7 mouse cellular contexts compared by ENCODE assay signal in genomic region chrX:36796734-36797133, GRCm38 (mm10). TPM values are rescaled to one million over a fixed set of nuclear protein-coding genes. Genes with fewer than 3 reads are reported as not detected.
A peak's percentile ranks its signal among the peaks of the same experiment; 100 is the strongest.
DNase-seq lines count a peak whose midpoint lies in the region; ATAC-seq and TF ChIP-seq lines count a peak whose summit lies in the region.
"Not testable (repeated sequence)": the region's sequence is repeated elsewhere in the genome, so short reads cannot be mapped to it uniquely, and the experiment has no call there.

No protein-coding gene starts in this region.

- not testable (repeated sequence) for H3K27me3 ChIP-seq in forebrain, embryonic 11.5 days (ENCODE audit: control insufficient read depth, insufficient read depth, low read length); heart, embryonic 13.5 days (replicated peaks); intestine, embryonic 15.5 days (replicated peaks); limb, embryonic 14.5 days (ENCODE audit: control insufficient read depth, insufficient read depth, low read length); lung, postnatal 0 days (replicated peaks; ENCODE audit: insufficient read depth, low read length); neural tube, embryonic 12.5 days (replicated peaks)

- not testable (repeated sequence) for TF ChIP-seq POLR2A in limb, embryonic 14.5 days (IDR thresholded peaks at IDR 0.05; ENCODE audit: borderline replicate concordance, extremely low read depth, insufficient read depth, insufficient read length)

- H3K27ac ChIP-seq in brown adipose tissue, adult 24 weeks (replicated peaks; ENCODE audit: low read depth, low read length) = peak overlapping the region; percentile 95
- not testable (repeated sequence) for H3K27ac ChIP-seq in forebrain, embryonic 11.5 days (ENCODE audit: low read depth, low read length); intestine, embryonic 15.5 days; limb, embryonic 14.5 days (replicated peaks; ENCODE audit: low read depth, low read length); neural tube, embryonic 12.5 days
- peak overlapping the region; percentile 95 for H3K27ac ChIP-seq in heart, embryonic 13.5 days (replicated peaks)
- H3K27ac ChIP-seq in lung, postnatal 0 days (ENCODE audit: low read length) = peak overlapping the region; percentile 92; the same call in 1 of the 2 replicates

- H3K9me3 ChIP-seq in forebrain, embryonic 11.5 days (ENCODE audit: control insufficient read depth, low read length); heart, embryonic 13.5 days; intestine, embryonic 15.5 days; limb, embryonic 14.5 days (ENCODE audit: control insufficient read depth, low read length); lung, postnatal 0 days (ENCODE audit: low read length); neural tube, embryonic 12.5 days: not testable (repeated sequence)

- 83% methylated on average over 8 of the region's 8 CpGs for WGBS in forebrain, embryonic 11.5 days
- 48% methylated on average over 8 of the region's 8 CpGs for WGBS in heart, embryonic 13.5 days
- 60% methylated on average over 8 of the region's 8 CpGs for WGBS in intestine, embryonic 15.5 days
- WGBS in limb, embryonic 14.5 days = 72% methylated on average over 8 of the region's 8 CpGs
- WGBS in lung, postnatal 0 days = 46% methylated on average over 8 of the region's 8 CpGs
- 81% methylated on average over 8 of the region's 8 CpGs for WGBS in neural tube, embryonic 12.5 days

- H3K4me2 ChIP-seq in forebrain, embryonic 11.5 days (ENCODE audit: low read depth, low read length, severe bottlenecking) = peak overlapping the region; percentile 52
- peak overlapping the region; percentile 65 for H3K4me2 ChIP-seq in heart, embryonic 13.5 days
- H3K4me2 ChIP-seq in intestine, embryonic 15.5 days (replicated peaks) = peak overlapping the region; percentile 54
- peak overlapping the region; percentile 60 for H3K4me2 ChIP-seq in limb, embryonic 14.5 days (replicated peaks; ENCODE audit: low read depth, low read length, severe bottlenecking)
- peak overlapping the region; percentile 58 for H3K4me2 ChIP-seq in lung, postnatal 0 days (replicated peaks; ENCODE audit: low read depth, low read length)
- H3K4me2 ChIP-seq in neural tube, embryonic 12.5 days (replicated peaks) = peak overlapping the region; percentile 60

- peak overlapping the region; percentile 79 for H3K9ac ChIP-seq in forebrain, embryonic 11.5 days (ENCODE audit: low read length)
- peak overlapping the region; percentile 91 for H3K9ac ChIP-seq in heart, embryonic 13.5 days
- not testable (repeated sequence) for H3K9ac ChIP-seq in intestine, embryonic 15.5 days; lung, postnatal 0 days (replicated peaks; ENCODE audit: low read depth)
- peak overlapping the region; percentile 31; the same call in 1 of the 2 replicates for H3K9ac ChIP-seq in limb, embryonic 14.5 days (ENCODE audit: low read depth, low read length, severe bottlenecking)
- peak overlapping the region; percentile 78; the same call in 1 of the 2 replicates for H3K9ac ChIP-seq in neural tube, embryonic 12.5 days

- not testable (repeated sequence) for H3K36me3 ChIP-seq in forebrain, embryonic 11.5 days (ENCODE audit: control insufficient read depth, insufficient read depth, low read length); intestine, embryonic 15.5 days; limb, embryonic 14.5 days (ENCODE audit: control insufficient read depth, insufficient read depth, low read length); lung, postnatal 0 days (ENCODE audit: insufficient read depth, low read length); neural tube, embryonic 12.5 days
- peaks cover 16% of the 10 kb centered on the region for H3K36me3 ChIP-seq in heart, embryonic 13.5 days

- TF ChIP-seq EP300 in lung, postnatal 0 days (IDR thresholded peaks at IDR 0.05) = not testable (repeated sequence)

- peak overlapping the region; percentile 99 for H3K4me3 ChIP-seq in brown adipose tissue, adult 24 weeks (ENCODE audit: insufficient read depth, low read depth, low read length)
- peak overlapping the region; percentile 60 for H3K4me3 ChIP-seq in forebrain, embryonic 11.5 days (ENCODE audit: low read depth, low read length)
- peak overlapping the region; percentile 68 for H3K4me3 ChIP-seq in heart, embryonic 13.5 days
- peak overlapping the region; percentile 44 for H3K4me3 ChIP-seq in intestine, embryonic 15.5 days (replicated peaks)
- peak overlapping the region; percentile 58 for H3K4me3 ChIP-seq in limb, embryonic 14.5 days (replicated peaks; ENCODE audit: low read length)
- peak overlapping the region; percentile 60 for H3K4me3 ChIP-seq in lung, postnatal 0 days (ENCODE audit: low read depth, low read length)
- peak overlapping the region; percentile 57 for H3K4me3 ChIP-seq in neural tube, embryonic 12.5 days

- ATAC-seq in forebrain, embryonic 11.5 days (replicated peaks; ENCODE audit: low FRiP score); heart, embryonic 13.5 days (ENCODE audit: extremely low read depth, insufficient number of reproducible peaks, low FRiP score, low TSS enrichment); intestine, embryonic 15.5 days; limb, embryonic 14.5 days (ENCODE audit: low FRiP score, low read depth); lung, postnatal 0 days; neural tube, embryonic 12.5 days (ENCODE audit: low FRiP score, low read depth): not testable (repeated sequence)

- DNase-seq in forebrain, embryonic 11.5 days (ENCODE audit: low spot score); limb, embryonic 14.5 days (ENCODE audit: low spot score); lung, postnatal 0 days (ENCODE audit: low spot score): not testable (repeated sequence)

- not testable (repeated sequence) for TF ChIP-seq CTCF in lung, postnatal 0 days (IDR thresholded peaks at IDR 0.05)

- not testable (repeated sequence) for H3K4me1 ChIP-seq in brown adipose tissue, adult 24 weeks (ENCODE audit: control insufficient read depth, insufficient read depth, insufficient read length, low read length); forebrain, embryonic 11.5 days (replicated peaks; ENCODE audit: control insufficient read depth, insufficient read depth, low read length); heart, embryonic 13.5 days; intestine, embryonic 15.5 days (replicated peaks); limb, embryonic 14.5 days (ENCODE audit: control insufficient read depth, insufficient read depth, low read length); lung, postnatal 0 days (ENCODE audit: insufficient read depth, low read depth, low read length); neural tube, embryonic 12.5 days

RNA-seq across cellular contexts. Expression of gene Slc25a5, which starts 1.3 kb away (rescaled TPM):
- 955 and 1,042 TPM in 2 replicates for polyA plus RNA-seq in brown adipose tissue, adult 24 weeks (2012; ENCODE audit: insufficient read depth, insufficient read length, missing spikeins)
- polyA plus RNA-seq in forebrain, embryonic 11.5 days (2014; fragmentation: Nextera tagmentation; extraction: Ambion mirVana) = 819 and 859 TPM in 2 replicates
- 964 and 1,107 TPM in 2 replicates for polyA plus RNA-seq in heart, embryonic 13.5 days (2015; fragmentation: Nextera tagmentation; extraction: Ambion mirVana)
- 996 and 1,065 TPM in 2 replicates for polyA plus RNA-seq in intestine, embryonic 15.5 days (2015; fragmentation: Nextera tagmentation; extraction: Ambion mirVana)
- 362 and 365 TPM in 2 replicates for polyA plus RNA-seq in limb, embryonic 14.5 days (2012; rRNA removed)
- 474 and 536 TPM in 2 replicates for polyA plus RNA-seq in limb, embryonic 14.5 days (2014; fragmentation: Nextera tagmentation; extraction: Ambion mirVana)
- 576 and 678 TPM in 2 replicates for polyA plus RNA-seq in lung, postnatal 0 days (2015; fragmentation: Nextera tagmentation; extraction: Ambion mirVana)
- polyA plus RNA-seq in neural tube, embryonic 12.5 days (2016; fragmentation: Nextera tagmentation; extraction: Ambion mirVana) = 613 and 624 TPM in 2 replicates

RNA-seq across cellular contexts. Expression of gene Slc25a43, which starts 53.3 kb away (rescaled TPM):
- not detected in 2 replicates for polyA plus RNA-seq in brown adipose tissue, adult 24 weeks (2012; ENCODE audit: insufficient read depth, insufficient read length, missing spikeins)
- polyA plus RNA-seq in forebrain, embryonic 11.5 days (2014; fragmentation: Nextera tagmentation; extraction: Ambion mirVana) = 0.57 and 0.68 TPM in 2 replicates
- polyA plus RNA-seq in heart, embryonic 13.5 days (2015; fragmentation: Nextera tagmentation; extraction: Ambion mirVana) = 3.0 and 4.1 TPM in 2 replicates
- polyA plus RNA-seq in intestine, embryonic 15.5 days (2015; fragmentation: Nextera tagmentation; extraction: Ambion mirVana) = 2.9 and 4.2 TPM in 2 replicates
- 1.8 TPM in 2 replicates for polyA plus RNA-seq in limb, embryonic 14.5 days (2012; rRNA removed)
- 2.3 and 2.6 TPM in 2 replicates for polyA plus RNA-seq in limb, embryonic 14.5 days (2014; fragmentation: Nextera tagmentation; extraction: Ambion mirVana)
- polyA plus RNA-seq in lung, postnatal 0 days (2015; fragmentation: Nextera tagmentation; extraction: Ambion mirVana) = 2.1 and 2.6 TPM in 2 replicates
- polyA plus RNA-seq in neural tube, embryonic 12.5 days (2016; fragmentation: Nextera tagmentation; extraction: Ambion mirVana) = 0.72 and 1.4 TPM in 2 replicates

Comparison
In these comparisons a context has a peak if more than half of its experiments do, and no peak if none do; other contexts are left out.
1. H3K4me3 ChIP-seq: peak in every context shown above with its lines; median percentile 99 in brown adipose tissue, adult 24 weeks; 68 in heart, embryonic 13.5 days; 60 in forebrain, embryonic 11.5 days; 60 in lung, postnatal 0 days; 58 in limb, embryonic 14.5 days; 57 in neural tube, embryonic 12.5 days; 44 in intestine, embryonic 15.5 days.